Mouse (Mus musculus): ENCODE measurements at regions not wholly inside any gene's neighbourhood (a gene's known extent, or its start where the extent isn't known, plus 50 kb on each side); places are given as distances from the start of the nearest gene placed in this dataset.

DNA sequence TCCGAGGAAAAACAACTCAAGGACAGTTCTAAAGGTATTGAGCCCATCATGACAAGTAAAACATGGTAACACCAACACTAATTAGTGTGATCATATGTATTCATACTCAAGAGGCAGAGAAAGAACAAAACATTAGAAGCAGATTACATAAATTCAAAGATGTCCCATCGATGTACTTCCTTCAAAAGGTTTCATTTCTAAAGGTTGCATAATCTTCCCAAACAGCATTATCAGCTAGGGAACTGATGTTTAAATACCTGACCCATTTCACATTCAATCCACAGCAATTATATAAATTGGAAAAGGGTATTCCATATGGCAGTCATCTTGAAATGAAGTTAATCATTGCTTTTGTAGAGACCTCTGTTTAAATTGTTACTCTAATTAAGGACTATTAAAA, 202.2 kb upstream of the Flrt2 start:
- no peak for TF ChIP-seq CTCF (IDR thresholded peaks at IDR 0.05; ENCODE audit: low read depth, low read length)
- TF ChIP-seq POLR2A (IDR thresholded peaks at IDR 0.05; ENCODE audit: extremely low read depth, insufficient read depth, low read length), result no peak

Data from liver, adult 2 months (tissue).